Mouse (Mus musculus) intestine, postnatal 0 days (tissue): ENCODE data around the gene App. TPM values are rescaled to one million over a fixed set of nuclear protein-coding genes. Genes with fewer than 3 reads are reported as not detected.

ENCODE experiments used
- ATAC-seq: fragments of 200-750 bp; cut with Nextera tagmentation; 2 replicates; pipeline ENCODE4 v1.8.0; 2017; ENCODE audit warnings: mild to moderate bottlenecking, moderate TSS enrichment, moderate library complexity
- H3K27ac ChIP-seq: fragments of 300-500 bp; sonication (generic); 2 replicates; pipeline ENCODE4 v1.5.1; 2014; ENCODE audit warnings: mild to moderate bottlenecking, low read depth, low read length, moderate library complexity
- H3K27me3 ChIP-seq: fragments of 300-500 bp; sonication (generic); replicated peaks from 2 replicates; pipeline ENCODE4 v1.6.1; 2014; ENCODE audit warnings: low read length, mixed read lengths; ENCODE audit not compliant: control insufficient read depth, insufficient read depth
- H3K36me3 ChIP-seq: fragments of 300-500 bp; sonication (generic); 2 replicates; pipeline ENCODE4 v1.6.1; 2014; ENCODE audit warnings: mild to moderate bottlenecking, moderate library complexity; ENCODE audit not compliant: control insufficient read depth, insufficient read depth
- H3K4me1 ChIP-seq: fragments of 300-500 bp; sonication (generic); replicated peaks from 2 replicates; pipeline ENCODE4 v1.6.1; 2014; ENCODE audit warnings: antibody characterized with exemption, low read length, mixed read lengths; ENCODE audit not compliant: control insufficient read depth, insufficient read depth
- H3K4me2 ChIP-seq: fragments of 300-500 bp; sonication (generic); replicated peaks from 2 replicates; pipeline ENCODE4 v1.6.1; 2014; ENCODE audit warnings: low read depth, mild to moderate bottlenecking, moderate library complexity
- H3K4me3 ChIP-seq: fragments of 300-500 bp; sonication (generic); 2 replicates; pipeline ENCODE4 v1.5.1; 2014; ENCODE audit warnings: low read depth, low read length
- H3K9ac ChIP-seq: fragments of 300-500 bp; sonication (generic); 2 replicates; pipeline ENCODE4 v1.6.1; 2014; ENCODE audit warnings: mild to moderate bottlenecking, low read depth, low read length
- H3K9me3 ChIP-seq: fragments of 300-500 bp; sonication (generic); 2 replicates; pipeline ENCODE4 v1.6.1; 2016; ENCODE audit warnings: mixed run types; ENCODE audit not compliant: control insufficient read depth
- CTCF ChIP-seq: sonication (generic); IDR thresholded peaks from 2 replicates; pipeline ENCODE4 v1.5.1; 2016; ENCODE audit warnings: low read depth, mild to moderate bottlenecking, control low read depth, antibody characterized with exemption, moderate library complexity
- WGBS: fragments of 180-500 bp; shearing (Covaris S2); extraction: QIAGEN DNeasy Blood & Tissue Kit; methylation state at CpG from one replicate; pipeline ENCODE4 v1.1.7; 2014; 5-methylcytosine and 5-hydroxymethylcytosine counted together
- polyA plus RNA-seq: library from polyadenylated mRNA; unstranded; fragments of >200 nt; fragmentation: Nextera tagmentation; extraction: Ambion mirVana; gene quantifications from 2 replicates; pipeline ENCODE4 v1.2.1, GENCODE M21; 2015

The App gene
- polyA plus RNA-seq, 1 experiment from 2014 or later: 191 TPM

DNA sequence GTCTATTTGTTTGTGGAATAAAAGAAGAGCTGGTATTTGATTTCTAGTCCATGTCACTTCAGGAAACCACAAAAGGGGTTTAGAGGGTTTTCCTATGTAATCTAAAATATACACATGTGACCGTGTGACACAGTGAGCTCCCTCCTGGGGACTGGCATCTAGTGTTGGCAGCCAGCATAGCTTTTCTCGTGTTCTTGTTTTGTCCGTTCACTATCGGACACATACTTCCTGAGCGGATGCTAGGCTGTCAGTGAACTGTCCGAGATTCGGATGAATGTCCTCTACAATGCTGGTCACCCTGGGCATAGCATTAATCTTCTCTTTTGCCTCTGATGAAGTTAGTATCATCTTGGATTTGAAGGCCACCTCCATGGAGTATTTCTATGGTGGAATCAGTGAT is 180.7 kb downstream of the App start:
- no peaks in the 10 kb centered on the region for H3K4me1 ChIP-seq
- H3K4me3 ChIP-seq: no peak overlapping the region
- no peak overlapping the region for H3K4me2 ChIP-seq
- H3K27ac ChIP-seq: no peak overlapping the region
- no peak for ATAC-seq
- H3K9ac ChIP-seq: no peak overlapping the region
- WGBS: 90% methylated on average over 7 of the region's 7 CpGs
- TF ChIP-seq CTCF: no peak
- H3K9me3 ChIP-seq: no peaks in the 10 kb centered on the region
- no peaks in the 10 kb centered on the region for H3K27me3 ChIP-seq
- peaks cover 7% of the 10 kb centered on the region; the same call in 1 of the 2 replicates for H3K36me3 ChIP-seq

DNA sequence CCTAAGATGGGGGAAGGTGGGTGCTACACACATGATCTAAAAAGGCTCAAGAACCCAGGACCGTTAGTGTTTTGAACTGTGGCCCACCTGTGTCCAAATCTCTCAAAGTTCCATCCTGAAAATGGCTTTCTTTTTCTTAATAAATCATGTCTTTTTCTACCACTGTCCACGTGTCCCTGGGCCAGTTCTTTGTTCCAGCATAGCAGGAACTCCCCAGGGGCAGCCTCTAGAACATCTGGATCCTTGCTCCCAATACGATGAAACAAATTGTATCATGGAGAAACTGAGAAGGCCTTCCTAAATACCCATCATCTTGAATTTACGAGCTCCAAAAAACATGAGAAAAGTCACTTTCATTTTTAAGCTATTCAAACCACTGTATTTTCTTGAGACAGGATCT is 182.6 kb downstream of the App start:
- WGBS: 82% methylated on average over 4 of the region's 4 CpGs

DNA sequence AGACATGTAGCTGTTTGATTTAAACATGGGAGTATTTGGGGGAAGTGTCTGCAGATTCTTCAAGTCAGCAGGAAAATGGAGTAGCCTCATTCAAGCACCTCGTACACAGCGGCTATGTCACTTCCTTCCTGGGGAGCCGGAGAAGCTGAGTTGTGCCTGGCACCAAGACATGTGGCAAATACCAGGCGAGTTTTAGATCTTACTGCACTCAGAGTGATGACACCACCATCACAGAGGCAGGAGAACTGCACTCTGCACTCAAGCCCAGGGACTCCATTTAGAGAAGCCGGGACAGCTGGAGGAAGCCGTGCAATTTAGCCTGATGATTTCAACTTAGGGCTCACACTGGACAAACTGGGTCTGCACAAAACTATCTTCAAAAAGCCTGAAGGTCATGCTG is 183.6 kb downstream of the App start:
- Histone ChIP-seq H3K36me3 (peaks cover 7% of the 10 kb centered on the region; the same call in 1 of the 2 replicates), H3K27ac (no peak overlapping the region), H3K27me3 (no peaks in the 10 kb centered on the region), H3K4me1 (no peaks in the 10 kb centered on the region), H3K9me3 (no peaks in the 10 kb centered on the region), H3K9ac (no peak overlapping the region), H3K4me2 (no peak overlapping the region), H3K4me3 (no peak overlapping the region)
- ATAC-seq: no peak
- 74% methylated on average over 6 of the region's 6 CpGs for WGBS
- no peak for TF ChIP-seq CTCF

More for the DNA sequence above, 182.6 kb downstream of the App start:
- no peak for ATAC-seq
- H3K4me1 ChIP-seq: no peaks in the 10 kb centered on the region
- no peak overlapping the region for H3K9ac ChIP-seq
- no peak overlapping the region for H3K27ac ChIP-seq
- no peak for TF ChIP-seq CTCF
- no peaks in the 10 kb centered on the region for H3K9me3 ChIP-seq
- peaks cover 7% of the 10 kb centered on the region; the same call in 1 of the 2 replicates for H3K36me3 ChIP-seq
- no peak overlapping the region for H3K4me3 ChIP-seq
- no peaks in the 10 kb centered on the region for H3K27me3 ChIP-seq
- H3K4me2 ChIP-seq: no peak overlapping the region

DNA sequence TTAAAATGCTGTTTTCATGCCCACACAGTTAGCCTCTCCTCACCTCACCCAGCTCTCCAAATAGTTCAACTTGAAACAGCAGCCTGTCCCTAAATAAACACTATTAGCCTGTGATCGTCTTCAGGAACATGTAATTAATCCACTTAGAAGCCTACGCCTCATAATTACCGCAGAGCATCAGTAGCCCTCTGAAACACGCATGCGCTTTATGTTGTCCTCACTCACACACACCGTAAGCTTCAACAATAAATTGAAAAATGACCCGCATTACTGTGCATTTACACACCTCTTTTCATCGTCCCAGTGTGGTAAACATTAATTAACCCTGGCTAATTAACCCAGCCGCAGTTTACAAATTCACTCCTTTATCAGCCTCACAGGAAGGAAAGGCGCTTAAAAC is 184.1 kb downstream of the App start:
- WGBS: 83% methylated on average over 10 of the region's 10 CpGs
- ATAC-seq: no peak
- no peak for TF ChIP-seq CTCF
- peaks cover 7% of the 10 kb centered on the region; the same call in 1 of the 2 replicates for H3K36me3 ChIP-seq
- no peak overlapping the region for H3K27ac ChIP-seq
- no peaks in the 10 kb centered on the region for H3K4me1 ChIP-seq
- no peaks in the 10 kb centered on the region for H3K9me3 ChIP-seq
- no peaks in the 10 kb centered on the region for H3K27me3 ChIP-seq
- no peak overlapping the region for H3K4me3 ChIP-seq
- no peak overlapping the region for H3K9ac ChIP-seq
- no peak overlapping the region for H3K4me2 ChIP-seq

DNA sequence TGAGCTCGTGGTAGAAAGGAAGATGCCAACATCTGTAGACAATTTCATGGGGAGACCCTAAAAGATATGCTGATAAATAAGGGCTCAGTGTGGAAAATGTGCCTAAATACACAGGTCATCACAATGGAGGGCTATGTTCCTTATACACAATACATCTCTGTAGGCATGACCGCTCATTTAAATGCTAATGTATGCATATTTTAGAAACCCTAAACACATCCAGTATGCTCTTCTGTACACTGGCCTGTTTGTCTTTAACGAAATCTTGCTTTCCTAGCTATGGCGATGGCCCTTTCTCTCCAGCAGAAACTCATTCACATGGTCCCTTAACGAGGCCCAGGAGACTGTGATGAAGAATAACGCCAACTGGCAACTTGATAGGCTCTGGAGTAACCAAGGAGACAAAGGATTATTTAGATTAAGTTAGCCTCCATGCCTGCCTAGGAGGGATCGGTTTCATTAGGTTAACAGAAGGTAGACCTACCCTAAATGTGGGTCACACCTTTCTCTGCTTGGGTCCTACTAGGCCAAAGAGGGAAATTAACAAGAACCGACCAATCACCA is 185.8 kb downstream of the App start:
- Histone ChIP-seq H3K4me2 (no peak overlapping the region), H3K9me3 (no peaks in the 10 kb centered on the region), H3K9ac (no peak overlapping the region), H3K4me3 (no peak overlapping the region), H3K36me3 (no peaks in the 10 kb centered on the region; the same call in 1 of the 2 replicates), H3K4me1 (no peaks in the 10 kb centered on the region), H3K27me3 (no peaks in the 10 kb centered on the region), H3K27ac (no peak overlapping the region)
- no peak for ATAC-seq
- 95% methylated on average over 8 of the region's 8 CpGs for WGBS
- TF ChIP-seq CTCF: no peak

DNA sequence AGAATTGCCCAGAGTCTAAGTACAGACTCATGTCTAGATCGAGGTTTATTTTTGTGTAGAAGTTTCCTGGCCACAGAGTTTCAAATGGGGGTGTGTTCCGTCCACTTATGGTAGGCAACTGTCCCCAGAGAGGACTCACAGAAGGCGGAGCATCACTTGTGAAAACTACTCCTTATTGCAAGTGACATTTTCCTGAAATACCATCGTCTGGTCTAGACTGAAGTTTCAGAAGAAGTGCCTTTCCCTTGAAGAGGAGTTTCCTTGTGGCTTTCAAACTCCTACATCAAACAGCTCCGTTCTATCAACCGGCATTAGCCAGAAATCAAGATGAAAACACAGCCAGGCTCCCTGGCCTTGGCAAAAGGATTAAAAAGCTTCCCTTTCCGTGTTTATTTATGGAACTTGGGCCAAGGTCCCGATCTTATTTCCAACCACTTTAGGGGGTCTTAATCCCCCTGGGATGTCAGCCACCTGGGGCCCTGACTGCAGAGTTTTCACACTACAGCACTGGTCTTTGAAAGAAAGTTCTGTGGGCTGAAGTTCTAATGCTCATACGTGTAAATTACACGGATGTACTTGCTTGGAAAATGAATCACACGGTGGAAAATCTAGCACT is 187.4 kb downstream of the App start:
- Histone ChIP-seq H3K27me3 (no peaks in the 10 kb centered on the region), H3K9ac (no peak overlapping the region), H3K4me2 (no peak overlapping the region), H3K4me1 (no peaks in the 10 kb centered on the region), H3K27ac (no peak overlapping the region), H3K4me3 (no peak overlapping the region), H3K36me3 (no peaks in the 10 kb centered on the region; the same call in 1 of the 2 replicates), H3K9me3 (no peaks in the 10 kb centered on the region)
- TF ChIP-seq CTCF: no peak
- 63% methylated on average over 11 of the region's 11 CpGs for WGBS
- no peak for ATAC-seq
